In genomic region chr17:5993581-5994260, GRCm38 (mm10) we compare ENCODE assay signal across 16 mouse cellular contexts. TPM values are rescaled to one million over a fixed set of nuclear protein-coding genes. Genes with fewer than 3 reads are reported as not detected.
DNase-seq lines count a peak whose midpoint lies in the region; ATAC-seq and TF ChIP-seq lines count a peak whose summit lies in the region.
"Had no signal": no experiment of that assay in that cellular context is flagged by ENCODE, and none has a peak within 500 bp of the region (broad histone marks: within the 10 kb centered on the region; RNA-seq: fewer than 3 reads in every experiment).

No protein-coding gene starts in this region.

- no peak overlapping the region for H3K4me3 ChIP-seq in heart, postnatal 0 days (ENCODE audit: low read depth, low read length)
- no peak overlapping the region for H3K4me3 ChIP-seq in heart, embryonic 11.5 days (ENCODE audit: low read depth, low read length)
- H3K4me3 ChIP-seq in lung, postnatal 0 days (ENCODE audit: low read depth, low read length) = no peak overlapping the region
- no peak overlapping the region for H3K4me3 ChIP-seq in stomach, postnatal 0 days (ENCODE audit: low read depth, low read length)
- H3K4me3 ChIP-seq in liver, embryonic 11.5 days (ENCODE audit: low read depth, low read length) = no peak overlapping the region
- H3K4me3 ChIP-seq: forebrain, embryonic 13.5 days; hindbrain, embryonic 12.5 days had no signal

- H3K4me2 ChIP-seq in heart, postnatal 0 days (ENCODE audit: low read depth, low read length) = no peak overlapping the region
- H3K4me2 ChIP-seq in heart, embryonic 11.5 days = no peak overlapping the region
- no peak overlapping the region for H3K4me2 ChIP-seq in lung, postnatal 0 days (replicated peaks; ENCODE audit: low read depth, low read length)
- H3K4me2 ChIP-seq in stomach, postnatal 0 days (replicated peaks; ENCODE audit: low read depth) = no peak overlapping the region
- H3K4me2 ChIP-seq in liver, embryonic 11.5 days = no peak overlapping the region
- H3K4me2 ChIP-seq: forebrain, embryonic 13.5 days; hindbrain, embryonic 12.5 days had no signal

- H3K27me3 ChIP-seq in heart, postnatal 0 days (ENCODE audit: control insufficient read depth, insufficient read depth, low read length) = no peaks in the 10 kb centered on the region
- H3K27me3 ChIP-seq in heart, embryonic 11.5 days (ENCODE audit: control insufficient read depth, insufficient read depth, low read length) = no peaks in the 10 kb centered on the region
- no peaks in the 10 kb centered on the region for H3K27me3 ChIP-seq in lung, postnatal 0 days (replicated peaks; ENCODE audit: insufficient read depth, low read length)
- H3K27me3 ChIP-seq in stomach, postnatal 0 days (ENCODE audit: control insufficient read depth, insufficient read depth, low read length) = no peaks in the 10 kb centered on the region
- H3K27me3 ChIP-seq in liver, embryonic 11.5 days (replicated peaks; ENCODE audit: control insufficient read depth, insufficient read depth, low read length) = no peaks in the 10 kb centered on the region
- H3K27me3 ChIP-seq: forebrain, embryonic 13.5 days; hindbrain, embryonic 12.5 days had no signal

- H3K9ac ChIP-seq in heart, postnatal 0 days (replicated peaks; ENCODE audit: low read depth, low read length) = no peak overlapping the region
- no peak overlapping the region for H3K9ac ChIP-seq in heart, embryonic 11.5 days (ENCODE audit: low read depth, low read length)
- no peak overlapping the region for H3K9ac ChIP-seq in lung, postnatal 0 days (replicated peaks; ENCODE audit: low read depth)
- no peak overlapping the region for H3K9ac ChIP-seq in stomach, postnatal 0 days (ENCODE audit: low read length)
- no peak overlapping the region for H3K9ac ChIP-seq in liver, embryonic 11.5 days (ENCODE audit: low read depth, low read length)
- H3K9ac ChIP-seq: forebrain, embryonic 13.5 days; hindbrain, embryonic 12.5 days had no signal

- no peak for ATAC-seq in heart, postnatal 0 days (ENCODE audit: insufficient read depth, low read depth)
- no peak for ATAC-seq in heart, embryonic 11.5 days (replicated peaks; ENCODE audit: insufficient number of reproducible peaks, low FRiP score, low TSS enrichment)
- no peak for ATAC-seq in lung, postnatal 0 days
- ATAC-seq in stomach, postnatal 0 days (ENCODE audit: low FRiP score, low TSS enrichment) = 0 out of 2 replicates have a peak, but pooled peaks have one; percentile 36
- ATAC-seq in liver, embryonic 11.5 days (replicated peaks; ENCODE audit: low FRiP score) = no peak
- ATAC-seq: CD4-positive, CD25-positive, alpha-beta regulatory T cell, adult 4 months; forebrain, embryonic 13.5 days had no signal

- TF ChIP-seq EP300 in heart, postnatal 0 days (IDR thresholded peaks at IDR 0.05; ENCODE audit: low read depth) = no peak
- TF ChIP-seq EP300 in lung, postnatal 0 days (IDR thresholded peaks at IDR 0.05) = no peak
- no peak for TF ChIP-seq EP300 in stomach, postnatal 0 days (optimal IDR thresholded peaks at IDR 0.05)

- 0 out of 2 replicates have a peak, but pooled peaks cover 4% of the 10 kb centered on the region for H3K36me3 ChIP-seq in heart, postnatal 0 days (replicated peaks; ENCODE audit: control insufficient read depth, insufficient read depth, low read length)
- H3K36me3 ChIP-seq in heart, embryonic 11.5 days (ENCODE audit: control insufficient read depth, insufficient read depth, low read length) = no peaks in the 10 kb centered on the region
- no peaks in the 10 kb centered on the region for H3K36me3 ChIP-seq in lung, postnatal 0 days (ENCODE audit: insufficient read depth, low read length)
- H3K36me3 ChIP-seq in stomach, postnatal 0 days (ENCODE audit: control insufficient read depth, insufficient read depth, low read length) = no peaks in the 10 kb centered on the region
- H3K36me3 ChIP-seq in liver, embryonic 11.5 days (ENCODE audit: control insufficient read depth, insufficient read depth, low read length) = no peaks in the 10 kb centered on the region
- H3K36me3 ChIP-seq: hindbrain, embryonic 12.5 days had no signal

- peak overlapping the region; percentile 97; the same call in 1 of the 2 replicates for H3K27ac ChIP-seq in heart, postnatal 0 days (ENCODE audit: low read depth)
- no peak overlapping the region for H3K27ac ChIP-seq in heart, embryonic 11.5 days (ENCODE audit: low read depth, low read length)
- no peak overlapping the region for H3K27ac ChIP-seq in lung, postnatal 0 days (ENCODE audit: low read length)
- no peak overlapping the region for H3K27ac ChIP-seq in stomach, postnatal 0 days (replicated peaks)
- H3K27ac ChIP-seq in liver, embryonic 11.5 days (ENCODE audit: low read depth, low read length) = no peak overlapping the region
- H3K27ac ChIP-seq: forebrain, embryonic 13.5 days; hindbrain, embryonic 12.5 days had no signal

- peak; percentile 43 for TF ChIP-seq CTCF in heart, postnatal 0 days (IDR thresholded peaks at IDR 0.05; ENCODE audit: low read depth)
- TF ChIP-seq CTCF in lung, postnatal 0 days (IDR thresholded peaks at IDR 0.05) = peak; percentile 35; the same call in 1 of the 2 replicates
- peak; percentile 60 for TF ChIP-seq CTCF in stomach, postnatal 0 days (IDR thresholded peaks at IDR 0.05; ENCODE audit: low read depth)

- whole genome bisulfite sequencing in heart, postnatal 0 days = 87% methylated on average over 3 of the region's 3 CpGs
- 79% methylated on average over 3 of the region's 3 CpGs for WGBS in heart, embryonic 11.5 days (ENCODE audit: insufficient replicate concordance)
- WGBS in lung, postnatal 0 days = 61% methylated on average over 3 of the region's 3 CpGs
- WGBS in stomach, postnatal 0 days = 45% methylated on average over 3 of the region's 3 CpGs
- 82% methylated on average over 3 of the region's 3 CpGs for WGBS in liver, embryonic 11.5 days

- peaks cover 38% of the 10 kb centered on the region for H3K4me1 ChIP-seq in heart, postnatal 0 days (ENCODE audit: control insufficient read depth, insufficient read depth)
- H3K4me1 ChIP-seq in heart, embryonic 11.5 days (ENCODE audit: control insufficient read depth, insufficient read depth, low read length) = peaks cover 29% of the 10 kb centered on the region
- no peaks in the 10 kb centered on the region; the same call in 1 of the 2 replicates for H3K4me1 ChIP-seq in lung, postnatal 0 days (ENCODE audit: insufficient read depth, low read depth, low read length)
- H3K4me1 ChIP-seq in stomach, postnatal 0 days (replicated peaks; ENCODE audit: control insufficient read depth, insufficient read depth) = peaks cover 7% of the 10 kb centered on the region; the same call in 1 of the 2 replicates
- H3K4me1 ChIP-seq in liver, embryonic 11.5 days (replicated peaks; ENCODE audit: control insufficient read depth, insufficient read depth, low read length) = no peaks in the 10 kb centered on the region
- H3K4me1 ChIP-seq: forebrain, embryonic 13.5 days; hindbrain, embryonic 12.5 days had no signal

- no peak for DNase-seq in heart, postnatal 0 days (ENCODE audit: low spot score)
- peak; percentile 12 for DNase-seq in lung, postnatal 0 days (ENCODE audit: low spot score)
- no peak for DNase-seq in lung, postnatal 14 days
- peak; percentile 56 for DNase-seq in adipocyte (ENCODE audit: low spot score)
- no peak for DNase-seq in stomach, postnatal 0 days (ENCODE audit: low spot score)
- no peak for DNase-seq in liver, embryonic 11.5 days (ENCODE audit: low spot score)
- DNase-seq: cerebellum, postnatal 10 days; heart, postnatal 10 days; kidney, postnatal 14 days; lung, adult 18-20 months; midbrain, embryonic 14.5 days; thymus, postnatal 14 days had no signal

- H3K9me3 ChIP-seq in heart, postnatal 0 days (replicated peaks; ENCODE audit: control insufficient read depth, low read length) = no peaks in the 10 kb centered on the region
- H3K9me3 ChIP-seq in heart, embryonic 11.5 days (replicated peaks; ENCODE audit: control insufficient read depth, low read length) = no peaks in the 10 kb centered on the region
- H3K9me3 ChIP-seq in lung, postnatal 0 days (ENCODE audit: low read length) = no peaks in the 10 kb centered on the region
- no peaks in the 10 kb centered on the region for H3K9me3 ChIP-seq in stomach, postnatal 0 days (ENCODE audit: control insufficient read depth, low read length)
- H3K9me3 ChIP-seq in liver, embryonic 11.5 days (ENCODE audit: control insufficient read depth, low read length) = no peaks in the 10 kb centered on the region
- H3K9me3 ChIP-seq: forebrain, embryonic 13.5 days; hindbrain, embryonic 12.5 days had no signal

RNA-seq across cellular contexts. Expression of gene Synj2, which starts 52.6 kb away (rescaled TPM):
- 14.7 and 15.9 TPM in 2 replicates for total RNA-seq in heart, postnatal 0 days (2014; rRNA removed; ENCODE audit: low replicate concordance)
- 4.1 and 4.8 TPM in 2 replicates for polyA plus RNA-seq in heart, postnatal 0 days (2015; fragmentation: Nextera tagmentation; extraction: Ambion mirVana)
- polyA plus RNA-seq in heart, embryonic 11.5 days (2014; fragmentation: Nextera tagmentation; extraction: Ambion mirVana) = 3.0 and 3.3 TPM in 2 replicates
- 1.8 and 2.1 TPM in 2 replicates for polyA plus RNA-seq in lung, postnatal 0 days (2015; fragmentation: Nextera tagmentation; extraction: Ambion mirVana)
- 3.2 and 3.3 TPM in 2 replicates for polyA plus RNA-seq in stomach, postnatal 0 days (2015; fragmentation: Nextera tagmentation; extraction: Ambion mirVana)
- polyA plus RNA-seq in liver, embryonic 11.5 days (2014; fragmentation: Nextera tagmentation; extraction: Ambion mirVana) = 2.2 TPM in 2 replicates

Comparison
In these comparisons a context has a peak if more than half of its experiments do, and no peak if none do; other contexts are left out.
1. DNase-seq: peak in lung, postnatal 0 days (single experiment) and adipocyte (single experiment); none in heart, postnatal 0 days (single experiment), lung, postnatal 14 days (single experiment), stomach, postnatal 0 days (single experiment) and liver, embryonic 11.5 days (single experiment).
2. Peak in every context shown above with its lines, with median percentiles within 50 percentile points of each other: CTCF ChIP-seq.